Mouse (Mus musculus) midbrain, embryonic 12.5 days (tissue): ENCODE measurements around the gene Sh2d7. TPM values are rescaled to one million over a fixed set of nuclear protein-coding genes. Genes with fewer than 3 reads are reported as not detected.
A peak's percentile ranks its signal among the peaks of the same experiment; 100 is the strongest.
"Not testable (repeated sequence)": the region's sequence is repeated elsewhere in the genome, so short reads cannot be mapped to it uniquely, and the experiment has no call there.

Experiments
- ATAC-seq: fragments of 200-750 bp; cut with Nextera tagmentation; 2 replicates; pipeline ENCODE4 v1.8.0; 2017; ENCODE audit warnings: low read depth, moderate TSS enrichment, moderate library complexity; ENCODE audit not compliant: low FRiP score
- H3K27ac ChIP-seq: fragments of 300-500 bp; sonication (generic); replicated peaks from 2 replicates; pipeline ENCODE4 v1.5.1; 2016; ENCODE audit warnings: mild to moderate bottlenecking
- H3K27me3 ChIP-seq: fragments of 300-500 bp; sonication (generic); 2 replicates; pipeline ENCODE4 v1.6.1; 2016; ENCODE audit warnings: mild to moderate bottlenecking
- H3K36me3 ChIP-seq: fragments of 300-500 bp; sonication (generic); 2 replicates; pipeline ENCODE4 v1.6.1; 2016
- H3K4me1 ChIP-seq: fragments of 300-500 bp; sonication (generic); 2 replicates; pipeline ENCODE4 v1.6.1; 2016
- H3K4me2 ChIP-seq: fragments of 300-500 bp; sonication (generic); replicated peaks from 2 replicates; pipeline ENCODE4 v1.6.1; 2016; ENCODE audit warnings: mild to moderate bottlenecking, moderate library complexity
- H3K4me3 ChIP-seq: fragments of 300-500 bp; sonication (generic); 2 replicates; pipeline ENCODE4 v1.5.1; 2016; ENCODE audit warnings: mild to moderate bottlenecking
- H3K9ac ChIP-seq: fragments of 300-500 bp; sonication (generic); replicated peaks from 2 replicates; pipeline ENCODE4 v1.6.1; 2016; ENCODE audit warnings: mild to moderate bottlenecking, moderate library complexity
- H3K9me3 ChIP-seq: fragments of 300-500 bp; sonication (generic); 2 replicates; pipeline ENCODE4 v1.6.1; 2016; ENCODE audit warnings: mild to moderate bottlenecking
- WGBS: fragments of 180-500 bp; shearing (Covaris S2); methylation state at CpG from one replicate; pipeline ENCODE4 v1.1.7; 2016; 5-methylcytosine and 5-hydroxymethylcytosine counted together
- polyA plus RNA-seq: library from polyadenylated mRNA; unstranded; fragments of >200 nt; fragmentation: Nextera tagmentation; extraction: Ambion mirVana; gene quantifications from 2 replicates; pipeline ENCODE4 v1.2.1, GENCODE M21; 2016

Sh2d7 gene
- polyA plus RNA-seq, 1 experiment from 2014 or later = 0.13 TPM

DNA sequence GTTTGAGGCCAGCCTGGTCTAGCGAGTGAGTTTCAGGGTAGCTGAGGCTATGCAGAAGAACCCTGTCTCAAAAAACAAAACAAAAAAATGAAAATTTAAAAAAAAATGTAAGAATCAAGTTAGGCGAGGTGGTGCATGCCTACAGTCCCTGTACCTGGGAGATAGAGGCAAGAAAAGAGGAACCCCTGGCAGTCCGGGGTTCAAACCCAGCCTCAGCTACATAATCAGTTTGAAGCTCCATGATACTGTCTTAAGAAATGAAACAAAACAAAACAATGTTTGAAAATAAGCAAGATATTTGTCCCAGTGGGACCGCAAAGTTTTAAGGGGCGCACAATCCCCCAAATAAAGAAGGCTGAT, 47.0 kb downstream of the Sh2d7 start:
- Histone ChIP-seq H3K4me3 (peak overlapping the region; percentile 76), H3K4me1 (peaks cover 19% of the 10 kb centered on the region), H3K9ac (peak overlapping the region; percentile 6; the same call in 1 of the 2 replicates), H3K4me2 (peak overlapping the region; percentile 97), H3K27ac (0 out of 2 replicates have a peak overlapping the region, but pooled peaks have one; percentile 35), H3K36me3 (peaks cover 7% of the 10 kb centered on the region), H3K9me3 (no peaks in the 10 kb centered on the region), H3K27me3 (no peaks in the 10 kb centered on the region)
- peak; percentile 39 for ATAC-seq
- WGBS = 32% methylated on average over 5 of the region's 5 CpGs

DNA sequence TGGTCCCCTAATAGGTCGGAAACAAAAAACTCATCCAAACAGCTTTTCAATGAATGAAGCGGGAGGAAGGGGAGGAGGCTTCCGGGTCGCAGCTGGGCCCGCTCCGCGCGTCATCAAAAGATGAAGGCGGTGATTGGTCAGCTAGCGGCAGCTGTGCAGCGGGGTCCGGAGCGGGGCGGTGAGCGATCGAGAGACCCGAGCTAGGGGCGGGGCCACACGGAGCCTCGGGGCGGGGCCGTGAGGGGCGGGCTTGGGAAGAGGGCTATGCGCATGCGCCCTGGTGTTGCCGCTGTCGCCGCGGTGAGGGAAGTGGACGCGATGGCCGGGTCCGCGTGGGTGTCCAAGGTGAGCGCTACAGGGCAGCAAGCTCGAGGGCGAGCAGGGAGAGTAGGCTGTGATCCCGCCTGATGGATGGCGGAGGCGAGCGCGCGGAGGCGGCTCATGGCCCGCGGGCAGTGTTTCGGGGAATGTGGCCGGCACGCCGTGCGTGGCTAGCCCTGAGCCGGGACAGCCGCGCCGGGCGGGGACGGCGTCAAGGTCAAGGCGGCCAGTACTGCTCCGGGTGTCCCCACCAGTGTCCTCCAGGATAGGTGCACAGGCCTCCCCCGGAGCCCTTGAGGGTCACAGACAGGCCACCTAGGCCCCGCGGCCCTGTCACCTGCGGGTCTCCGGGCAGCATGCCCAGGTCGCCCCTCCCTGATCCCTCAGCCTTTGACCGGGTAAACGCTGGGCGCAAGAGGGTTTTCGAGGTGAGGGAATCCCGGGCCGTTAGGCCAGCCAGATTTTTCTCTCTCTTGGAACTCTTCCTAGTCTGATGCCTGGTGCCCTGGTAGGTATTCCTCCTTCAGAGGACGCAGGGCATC, 47.6 kb downstream of the Sh2d7 start, which contains the start of gene Idh3a:
Idh3a (plus strand) TSS at position 136 of the 863 bp plus-strand sequence.
- H3K9ac ChIP-seq = peak within 1 kb of the TSS; percentile 88
- H3K27me3 ChIP-seq = no peaks in the 10 kb centered on the region
- peaks cover 19% of the 10 kb centered on the region for H3K4me1 ChIP-seq
- peak within 1 kb of the TSS; percentile 97 for H3K4me2 ChIP-seq
- H3K27ac ChIP-seq = 0 out of 2 replicates have a peak within 1 kb of the TSS, but pooled peaks have one; percentile 35
- WGBS = under 1% methylated on average over 72 of the region's 73 CpGs
- peaks cover 8% of the 10 kb centered on the region for H3K36me3 ChIP-seq
- ATAC-seq = peak; percentile 99
- no peaks in the 10 kb centered on the region for H3K9me3 ChIP-seq
- H3K4me3 ChIP-seq = peak within 1 kb of the TSS; percentile 76

DNA sequence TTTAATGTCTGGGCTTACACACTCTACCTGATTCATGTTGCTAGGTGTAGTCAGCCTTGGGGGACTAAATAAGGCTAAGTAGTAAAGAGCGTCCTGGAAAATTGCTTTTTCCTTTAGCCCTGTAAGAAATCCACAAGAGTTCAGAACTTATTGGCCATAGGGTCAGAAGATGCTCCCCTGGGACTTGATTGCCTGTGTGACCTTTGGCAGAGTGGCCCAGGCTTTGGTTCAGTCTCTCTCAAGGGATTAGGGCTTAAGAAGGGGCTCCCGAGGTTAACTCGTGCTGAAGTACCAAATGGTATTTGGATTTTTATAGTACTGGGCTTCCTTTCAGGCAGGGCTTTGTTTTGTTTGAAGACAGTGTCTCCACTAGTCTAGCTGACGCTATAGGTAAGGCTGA, 49.1 kb downstream of the Sh2d7 start:
- no peak overlapping the region for H3K9ac ChIP-seq
- H3K4me3 ChIP-seq = no peak overlapping the region
- peaks cover 21% of the 10 kb centered on the region for H3K36me3 ChIP-seq
- no peak for ATAC-seq
- H3K9me3 ChIP-seq = no peaks in the 10 kb centered on the region
- H3K27me3 ChIP-seq = no peaks in the 10 kb centered on the region
- 40% methylated on average over 4 of the region's 4 CpGs for WGBS
- H3K4me1 ChIP-seq = peaks cover 19% of the 10 kb centered on the region
- no peak overlapping the region for H3K27ac ChIP-seq
- peak overlapping the region; percentile 97 for H3K4me2 ChIP-seq

DNA sequence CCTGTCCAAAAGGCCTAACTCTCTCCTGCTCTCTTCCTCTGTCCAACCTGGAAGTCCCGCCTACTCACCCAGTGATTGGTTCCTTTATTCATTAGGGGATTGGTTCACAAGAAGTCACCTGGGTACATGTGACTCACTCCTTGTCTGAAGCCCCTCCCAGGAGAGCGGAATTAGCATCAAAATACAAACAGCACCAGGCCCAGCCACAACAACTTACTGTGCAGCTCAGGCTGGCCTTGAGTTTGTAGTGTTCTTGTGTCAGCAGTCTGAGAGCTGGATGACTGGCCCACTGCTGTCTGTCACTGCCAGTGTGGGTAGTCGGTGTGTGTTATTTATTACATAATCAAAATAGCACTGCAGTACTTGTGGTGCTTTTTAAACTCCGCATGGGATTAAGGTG, 54.9 kb downstream of the Sh2d7 start:
- H3K36me3 ChIP-seq = peaks cover 77% of the 10 kb centered on the region
- WGBS = 78% methylated on average over 4 of the region's 4 CpGs
- not testable (repeated sequence) for H3K27ac ChIP-seq, H3K4me3 ChIP-seq, ATAC-seq, H3K4me2 ChIP-seq, H3K4me1 ChIP-seq, H3K27me3 ChIP-seq, H3K9ac ChIP-seq, H3K9me3 ChIP-seq

Other genes starting within 250 kb of the Sh2d7 start
- 20.8 and 25.5 TPM in 2 replicates for gene Dmxl2, start 37.4 kb upstream of the Sh2d7 start, polyA plus RNA-seq
- 17.4 and 18.6 TPM in 2 replicates for gene Cib2, start 21.2 kb downstream of the Sh2d7 start, polyA plus RNA-seq
- gene Idh3a, start 47.4 kb downstream of the Sh2d7 start, polyA plus RNA-seq = 101 and 102 TPM in 2 replicates
- gene Acsbg1, start 122.9 kb downstream of the Sh2d7 start, polyA plus RNA-seq = 10.7 and 11.7 TPM in 2 replicates
- 3.7 and 4.4 TPM in 2 replicates for gene Dnaja4, start 159.9 kb downstream of the Sh2d7 start, polyA plus RNA-seq
- gene Wdr61, start 195.5 kb downstream of the Sh2d7 start, polyA plus RNA-seq = 128 and 134 TPM in 2 replicates
- 418 and 522 TPM in 2 replicates for gene Crabp1, start 225.8 kb downstream of the Sh2d7 start, polyA plus RNA-seq